Mouse (Mus musculus): ENCODE measurements around the gene Gpr180.
"Not testable (repeated sequence)": the region's sequence is repeated elsewhere in the genome, so short reads cannot be mapped to it uniquely, and the experiment has no call there.

GRCm38 (mm10) chr14:118107479-118107878 is 29.5 kb upstream of the Gpr180 start:
- not testable (repeated sequence) for TF ChIP-seq CTCF (IDR thresholded peaks at IDR 0.05; ENCODE audit: low read depth); EP300 (optimal IDR thresholded peaks at IDR 0.05)
